Mouse (Mus musculus): ENCODE results near the gene Eif4g2. TPM values are rescaled to one million over a fixed set of nuclear protein-coding genes. Genes with fewer than 3 reads are reported as not detected.

Eif4g2 gene
- total RNA-seq, 2 experiments from 2014 or later: 625 to 714 TPM

Other genes with a start within 250 kb of the Eif4g2 start
- 10 to 100 TPM; 17.6 to 20.4 TPM for gene Rnf141, start 238.6 kb downstream of the Eif4g2 start, total RNA-seq (2021)
- 1 to 10 TPM; 4.5 to 8.0 TPM for gene Lyve1, start 219.8 kb downstream of the Eif4g2 start, total RNA-seq (2021)
- 1 to 10 TPM; 6.0 to 6.5 TPM for gene Mrvi1, start 100.6 kb downstream of the Eif4g2 start, total RNA-seq (2021)
- 10 to 100 TPM; 12.6 to 12.9 TPM for gene Ctr9, start 54.1 kb downstream of the Eif4g2 start, total RNA-seq (2021)

Data from gastrocnemius, postnatal 36 days (tissue).